Mouse (Mus musculus): ENCODE measurements around the gene Cdh23.

DNA sequence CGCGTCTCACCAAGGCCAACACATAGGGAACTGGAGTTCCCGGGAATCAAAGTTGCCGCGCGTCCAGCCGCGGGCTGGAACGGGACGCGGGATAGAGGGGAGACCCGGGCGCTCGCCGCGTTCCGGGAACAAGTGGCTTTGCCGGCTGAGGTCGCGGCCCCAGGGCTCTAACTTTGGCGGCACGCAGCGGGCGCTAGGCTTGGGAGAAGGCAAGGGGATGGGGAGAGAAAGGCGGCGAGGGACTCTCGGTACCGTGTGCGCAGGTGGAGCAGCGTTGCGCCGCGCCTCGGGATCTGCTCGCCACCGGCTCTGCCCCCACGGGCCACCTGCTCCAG is 9.7 kb downstream of the Cdh23 start:
- TF ChIP-seq POLR2A (IDR thresholded peaks at IDR 0.05; ENCODE audit: insufficient read length, low read depth): no peak
- TF ChIP-seq REST (IDR thresholded peaks at IDR 0.05; ENCODE audit: insufficient read depth, insufficient read length): no peak
- TF ChIP-seq E2F4 (IDR thresholded peaks at IDR 0.05; ENCODE audit: insufficient read depth): no peak
- TF ChIP-seq MYOD1 (IDR thresholded peaks at IDR 0.05; ENCODE audit: control insufficient read depth in 1 of 3, insufficient read length in 2 of 3, low read depth in 2 of 3): no peak
- no peak for TF ChIP-seq MYOG (IDR thresholded peaks at IDR 0.05; ENCODE audit: control insufficient read depth in 1 of 3, insufficient read depth in 1 of 3, insufficient read length in 2 of 3, low read depth in 2 of 3)
- no peak for TF ChIP-seq MAX (IDR thresholded peaks at IDR 0.05; ENCODE audit: low read depth)
- no peak for TF ChIP-seq USF1 (IDR thresholded peaks at IDR 0.05; ENCODE audit: low read depth)
- TF ChIP-seq CEBPB (IDR thresholded peaks at IDR 0.05; ENCODE audit: insufficient read depth, poor library complexity, severe bottlenecking): no peak
- no peak for TF ChIP-seq POLR2AphosphoS2 (IDR thresholded peaks at IDR 0.05; ENCODE audit: insufficient read length, low read depth)
- TF ChIP-seq TCF3 (IDR thresholded peaks at IDR 0.05; ENCODE audit: insufficient read length, low read depth): no peak
- no peak for TF ChIP-seq TCF12 (IDR thresholded peaks at IDR 0.05; ENCODE audit: insufficient read depth, poor library complexity, severe bottlenecking)

Measured in myocyte (in vitro differentiated cells).